Mouse (Mus musculus) kidney, adult 18-20 months (tissue): Measurements from ENCODE around the gene Styx.

Experiments used
- DNase-seq: peaks from one replicate; pipeline ENCODE4 v3.0.0; 2021

The Styx gene

GRCm38 (mm10) chr14:45350931-45351859 lies at the start of gene Styx:
Styx (plus strand) TSS chr14:45351093.
- DNase-seq, result peak; percentile 96

DNA sequence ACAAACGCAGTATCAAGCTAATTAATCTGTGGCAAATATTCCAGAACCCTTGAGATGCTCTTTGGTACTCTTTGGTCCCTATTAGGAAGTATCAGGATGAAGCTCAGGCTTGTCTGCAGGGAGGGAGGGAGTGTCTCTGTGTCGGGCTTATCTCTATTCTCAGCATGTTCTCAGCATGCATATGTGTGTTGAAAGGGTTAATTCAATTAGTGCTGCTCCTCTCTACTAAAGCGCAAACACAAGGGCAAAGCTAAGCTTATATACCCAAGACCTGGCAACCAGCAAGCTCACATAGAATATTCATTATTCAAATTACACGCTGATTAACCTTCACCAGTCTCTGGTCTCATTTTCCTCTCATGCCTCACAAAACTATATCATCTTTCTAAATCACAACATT lies 47.0 kb upstream of the Styx start:
- no peak for DNase-seq

- DNase-seq, result no peak
Measured at GRCm38 (mm10) chr14:45304389-45304788, 46.5 kb upstream of the Styx start.

DNA sequence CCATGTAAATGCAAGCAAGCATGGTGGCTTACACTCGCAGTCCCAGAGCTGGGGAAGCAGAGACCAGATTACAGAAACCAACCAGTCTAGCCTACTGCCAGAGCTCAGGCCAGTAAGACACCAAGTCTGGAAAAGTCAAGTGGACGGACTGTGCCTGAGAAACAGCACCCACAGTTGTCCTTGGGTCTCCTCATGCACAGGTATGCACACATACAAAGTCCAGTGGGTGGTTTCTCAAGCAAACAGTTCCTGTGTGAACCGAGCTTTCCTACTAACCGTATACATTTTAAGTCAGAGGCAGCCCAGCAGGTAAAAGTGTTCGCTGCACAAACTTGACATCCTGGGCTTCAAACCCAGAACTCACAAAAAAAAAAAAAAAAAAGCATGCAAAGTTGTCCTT lies 45.0 kb upstream of the Styx start:
- DNase-seq, result no peak

GRCm38 (mm10) chr14:45307630-45308328 lies 43.1 kb upstream of the Styx start:
- DNase-seq, result no peak

- DNase-seq, result no peak
Measured at GRCm38 (mm10) chr14:45309646-45310045, 41.2 kb upstream of the Styx start.

- DNase-seq, result no peak
Measured at GRCm38 (mm10) chr14:45310101-45310500, 40.8 kb upstream of the Styx start.

- no peak for DNase-seq
Measured at GRCm38 (mm10) chr14:45316927-45317326, 34.0 kb upstream of the Styx start.

DNA sequence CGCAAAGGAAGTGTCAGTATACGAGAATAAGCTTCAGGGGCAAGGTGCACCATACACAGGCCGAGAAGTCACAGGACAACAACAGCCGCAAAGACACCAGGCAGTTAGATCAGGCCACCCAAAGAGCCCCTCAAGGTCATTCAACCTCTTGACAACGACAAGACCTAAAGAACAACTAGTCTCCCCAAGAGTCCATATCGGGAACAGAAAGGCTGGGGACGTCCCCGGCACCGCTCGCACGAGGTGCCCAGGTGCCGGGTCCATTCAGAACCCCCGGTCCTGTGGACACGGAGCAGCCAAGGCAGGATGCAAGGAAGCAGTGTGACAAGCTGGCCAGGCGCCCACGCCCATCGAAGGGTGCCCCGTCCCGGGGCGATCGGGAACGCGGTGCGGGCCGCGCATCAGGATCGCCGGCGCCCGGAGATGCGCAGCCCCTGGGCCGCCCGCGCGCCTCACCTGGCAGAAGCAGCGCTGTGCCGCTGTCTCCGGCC lies 32.9 kb upstream of the Styx start:
- no peak for DNase-seq

DNA sequence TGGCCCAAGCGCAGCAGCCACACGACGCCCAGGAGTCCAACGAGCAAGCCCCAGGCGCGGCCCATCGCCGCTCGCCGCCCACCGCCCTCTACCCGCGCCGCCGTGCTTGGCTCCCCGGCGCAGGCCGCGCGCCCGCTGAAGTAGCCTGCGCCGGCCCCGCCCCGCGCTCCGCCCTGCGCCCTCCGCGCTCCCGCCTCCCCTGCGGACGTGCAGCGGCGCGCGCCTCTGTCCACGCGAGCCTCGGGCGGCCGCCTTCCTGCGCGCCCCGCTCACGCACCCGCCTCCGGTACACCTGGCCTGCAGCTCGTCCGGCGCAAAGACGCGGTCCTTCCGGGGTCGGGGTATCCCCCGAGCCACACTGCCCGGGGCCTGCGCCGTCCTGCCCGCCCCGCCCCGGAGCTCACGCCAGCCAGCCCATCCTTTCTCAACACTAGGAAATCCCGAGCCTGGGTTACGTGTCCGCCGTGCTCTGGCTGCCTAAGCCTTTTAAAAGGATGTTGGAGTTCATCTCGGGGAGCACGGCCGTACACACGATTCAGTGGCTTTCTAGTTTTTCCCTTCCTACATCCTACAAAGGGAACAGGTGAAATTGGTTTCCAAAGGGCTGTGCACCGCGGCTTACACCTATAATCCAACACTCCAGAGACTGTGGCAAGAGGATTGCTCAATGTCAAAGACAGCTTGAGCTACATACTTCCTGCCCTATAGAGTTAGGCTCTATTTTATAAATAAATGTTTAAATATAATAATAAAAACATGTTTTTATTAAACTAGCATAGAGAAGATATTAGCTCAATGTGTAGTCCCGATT lies 32.3 kb upstream of the Styx start, which contains the start of gene Ero1l:
Gene Ero1l, minus strand, starts transcription at position 346 of the 811 bp plus-strand sequence.
- DNase-seq, result peak; percentile 91

DNA sequence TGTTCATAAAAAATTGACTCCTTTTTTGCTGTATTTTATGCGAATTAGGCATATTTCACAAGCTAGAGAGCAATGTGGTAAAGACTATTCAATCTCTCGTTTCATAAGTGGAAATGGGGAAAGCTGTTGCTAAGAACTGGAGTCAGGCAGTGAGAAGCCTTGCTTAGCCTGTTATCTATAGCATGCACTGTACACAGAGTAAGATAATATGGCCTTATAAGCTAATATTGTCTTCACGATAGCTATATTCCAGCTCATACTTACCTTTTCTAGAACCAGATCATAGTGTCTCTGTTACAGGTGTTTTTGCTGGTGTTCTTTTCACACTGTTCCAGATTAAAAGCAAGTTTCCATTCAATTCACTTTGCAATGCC lies 31.7 kb upstream of the Styx start:
- no peak for DNase-seq

DNA sequence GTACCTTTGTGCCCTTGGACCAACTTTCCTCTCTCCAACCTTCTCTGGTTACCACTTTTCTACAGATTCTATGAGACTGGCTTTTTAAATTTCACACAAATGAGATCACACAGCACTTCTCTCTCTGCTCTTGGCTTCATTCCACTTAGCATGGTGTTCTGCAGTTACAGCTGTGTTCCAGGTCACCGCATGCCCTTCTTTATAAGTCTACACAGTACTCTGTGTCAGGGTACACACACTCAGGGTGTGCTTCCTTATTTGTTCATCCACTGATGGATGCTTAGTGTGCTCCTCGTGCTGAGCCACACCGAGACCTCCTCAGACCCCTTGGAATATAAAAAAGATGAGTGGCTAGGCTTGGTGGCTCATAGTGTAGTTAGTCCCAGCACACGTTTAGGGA lies 30.8 kb upstream of the Styx start:
- no peak for DNase-seq

DNA sequence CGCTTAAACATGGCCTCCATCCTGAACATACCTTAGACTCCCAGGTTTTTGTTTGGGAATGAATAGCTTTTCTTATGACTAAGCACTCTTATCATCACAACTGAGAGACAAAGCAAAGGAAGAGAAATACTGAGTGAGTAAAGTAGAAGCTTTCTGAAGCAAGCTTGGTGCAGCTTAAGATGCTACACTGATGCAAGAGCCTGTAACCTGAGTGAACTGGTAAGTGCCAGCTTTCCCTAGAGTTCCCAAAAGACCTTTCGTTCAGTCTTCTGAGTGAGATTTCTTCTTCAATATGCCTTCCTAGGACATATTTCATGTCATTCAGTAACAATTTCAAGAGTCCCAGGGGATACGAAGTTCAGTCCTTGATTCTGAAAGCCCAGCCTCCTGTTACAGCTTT lies 29.8 kb upstream of the Styx start:
- no peak for DNase-seq

GRCm38 (mm10) chr14:45321622-45322021 lies 29.3 kb upstream of the Styx start:
- no peak for DNase-seq

DNA sequence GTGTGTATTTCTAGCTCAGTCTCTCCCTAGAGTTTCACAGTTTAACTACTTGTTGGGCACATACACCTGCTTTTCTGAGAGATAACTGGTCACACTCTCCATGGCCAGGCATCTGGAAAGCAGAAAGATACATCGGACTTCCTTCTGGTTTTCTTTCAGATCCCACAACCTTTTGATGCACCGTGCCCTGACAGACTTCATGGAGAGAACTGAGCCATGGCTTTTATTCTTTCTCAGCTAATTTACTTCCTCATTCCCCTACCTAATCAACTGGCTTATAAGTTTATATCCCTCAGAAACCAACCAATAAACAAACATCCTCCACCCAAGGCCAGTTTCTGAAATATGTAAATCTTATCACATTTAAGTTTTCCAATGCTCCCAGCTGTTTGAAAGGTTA lies 28.4 kb upstream of the Styx start:
- no peak for DNase-seq

DNA sequence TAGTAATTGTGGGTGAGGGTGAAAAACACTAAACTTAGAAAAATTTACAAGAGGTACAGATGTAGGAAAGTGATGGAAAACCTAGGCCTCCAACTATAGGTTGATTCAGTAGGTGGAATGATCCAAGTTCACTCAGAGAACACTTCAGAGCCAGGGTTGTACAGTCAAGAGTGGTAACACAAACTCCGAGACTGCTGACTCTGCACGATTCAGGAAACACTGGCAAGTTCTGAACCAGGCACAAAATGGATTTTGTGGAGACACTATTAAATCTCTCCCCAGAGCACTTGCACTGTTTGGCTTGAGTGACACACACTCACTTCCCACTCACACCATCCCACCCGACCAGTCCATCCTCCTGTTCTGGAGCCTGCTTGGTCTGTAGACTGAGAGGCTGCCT lies 27.6 kb upstream of the Styx start:
- no peak for DNase-seq

- DNase-seq, result no peak
Measured at GRCm38 (mm10) chr14:45325471-45325870, 25.4 kb upstream of the Styx start.

DNA sequence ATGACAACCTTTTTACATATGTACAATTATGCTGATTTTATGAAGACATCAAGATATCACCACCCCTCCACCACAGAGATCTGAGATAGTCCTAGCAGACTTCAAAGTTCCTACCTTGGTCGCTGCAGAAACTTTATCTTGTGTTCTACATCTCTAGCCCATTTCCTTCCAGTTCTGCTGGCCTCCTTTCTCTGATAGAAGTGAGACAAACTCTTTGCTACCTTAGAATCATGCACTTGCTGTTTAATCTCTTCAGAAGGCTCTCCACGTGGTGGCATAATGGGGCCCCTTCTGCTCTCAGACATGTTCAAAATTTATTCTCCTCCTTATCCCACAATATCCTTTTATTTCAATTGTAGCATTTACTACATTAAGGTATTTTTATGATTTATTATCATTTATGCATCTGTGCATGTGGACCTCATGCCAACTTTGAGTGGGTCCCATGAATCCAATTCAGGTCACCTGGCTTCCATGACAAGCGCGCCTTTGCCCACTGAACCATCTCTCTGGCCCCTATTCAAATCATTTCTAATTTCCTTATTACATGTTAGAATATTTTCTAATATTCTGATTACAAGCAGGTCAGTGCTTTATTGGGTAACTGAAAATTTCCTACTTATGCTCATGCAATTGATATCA lies 22.7 kb upstream of the Styx start:
- no peak for DNase-seq

DNA sequence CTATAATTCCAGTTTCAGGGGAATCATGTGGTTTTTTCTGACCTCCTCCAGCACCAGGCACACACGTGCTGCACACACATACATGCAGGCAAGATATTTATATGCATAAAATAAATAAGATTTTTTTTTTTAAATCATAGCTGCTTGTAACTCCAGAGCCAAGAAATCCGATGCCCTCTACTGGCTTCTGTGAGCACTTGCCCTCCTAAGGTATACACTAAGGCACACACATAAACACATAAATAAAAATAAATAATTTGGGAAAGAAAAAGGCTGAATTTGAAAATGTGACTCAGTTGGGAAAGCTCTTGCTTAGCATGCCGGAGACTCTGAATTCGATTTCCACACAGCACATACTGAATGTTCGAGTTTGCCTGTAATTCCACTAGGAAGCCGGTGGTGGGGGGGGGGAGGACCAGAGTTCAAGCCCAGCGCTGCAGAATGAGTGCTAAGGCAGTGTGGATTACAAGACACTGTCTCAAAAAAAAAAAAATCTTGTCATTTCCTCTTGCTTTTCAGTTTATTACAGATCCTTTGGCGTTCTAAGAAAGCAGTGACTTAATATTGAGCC lies 21.8 kb upstream of the Styx start:
- no peak for DNase-seq

GRCm38 (mm10) chr14:45329589-45330181 lies 21.2 kb upstream of the Styx start, which contains the start of gene Psmc6:
Psmc6 (plus strand) TSS chr14:45329788.
- peak; percentile 93 for DNase-seq
